Mouse (Mus musculus) gastrocnemius, adult 2 months (tissue): ENCODE results near the gene Rassf5. TPM values are rescaled to one million over a fixed set of nuclear protein-coding genes. Genes with fewer than 3 reads are reported as not detected.
A peak's percentile ranks its signal among the peaks of the same experiment; 100 is the strongest.
"Not testable (repeated sequence)": the region's sequence is repeated elsewhere in the genome, so short reads cannot be mapped to it uniquely, and the experiment has no call there.

Experiments used
- DNase-seq: peaks from one replicate; pipeline ENCODE4 v3.0.0; 2022
- H3K27ac ChIP-seq: fragments of 200-600 bp; 2 replicates; pipeline ENCODE4 v1.8.1; 2022; ENCODE audit warnings: mild to moderate bottlenecking
- H3K4me3 ChIP-seq: fragments of 200-600 bp; 2 replicates; pipeline ENCODE4 v1.8.1; 2022; ENCODE audit warnings: mild to moderate bottlenecking, moderate library complexity
- CTCF ChIP-seq: fragments of 200-600 bp; IDR thresholded peaks from 2 replicates; pipeline ENCODE4 v1.8.1; 2022; ENCODE audit warnings: antibody characterized with exemption, mild to moderate bottlenecking, moderate library complexity
- intact Hi-C: fragments of 180-260 bp; cut with DNase I; formaldehyde crosslinking; loops from one replicate; pipeline ENCODE4 v1.15.1; 2025
- total RNA-seq, 2 experiments: library from RNA; stranded (reverse); gene quantifications; 2 replicates each; pipeline ENCODE4 v1.2.3; 2021

Rassf5 gene
- total RNA-seq, 2 experiments from 2014 or later: 0.71 to 1.1 TPM

GRCm38 (mm10) chr1:131155456-131155855 is 89.6 kb downstream of the Rassf5 start:
- intact Hi-C loops: loop anchor here (2.0 kb wide), 1 partner anchor 39 kb away; no protein-coding TSS in a partner anchor
- TF ChIP-seq CTCF: peak; percentile 83
- DNase-seq: peak; percentile 47
- Histone ChIP-seq H3K4me3 (no peak overlapping the region), H3K27ac (no peak overlapping the region)

- H3K27ac ChIP-seq: peak within 1 kb of the TSS; percentile 88
- intact Hi-C loops: no loop called here
- H3K4me3 ChIP-seq: peak within 1 kb of the TSS; percentile 75
- peak; percentile 92 for DNase-seq
- TF ChIP-seq CTCF: no peak
These were observed 91.9 kb downstream of the Rassf5 start, which contains the start of gene Eif2d for GRCm38 (mm10) chr1:131153018-131153629. Gene Eif2d, plus strand, starts transcription at chr1:131153181.

- intact Hi-C loops: no loop called here
- Histone ChIP-seq H3K27ac (no peak overlapping the region), H3K4me3 (no peak overlapping the region)
- TF ChIP-seq CTCF: no peak
- no peak for DNase-seq
These were observed 95.6 kb downstream of the Rassf5 start for GRCm38 (mm10) chr1:131149496-131149895.

GRCm38 (mm10) chr1:131146181-131146614 is 98.9 kb downstream of the Rassf5 start:
- DNase-seq: no peak
- intact Hi-C loops: no loop called here
- H3K4me3 ChIP-seq: no peak overlapping the region
- no peak overlapping the region for H3K27ac ChIP-seq
- TF ChIP-seq CTCF: no peak

- DNase-seq, H3K4me3 ChIP-seq, H3K27ac ChIP-seq, intact Hi-C loops: not testable (repeated sequence)
These were observed 99.8 kb downstream of the Rassf5 start for GRCm38 (mm10) chr1:131145222-131145621.

GRCm38 (mm10) chr1:131142472-131142871 is 102.6 kb downstream of the Rassf5 start:
- Histone ChIP-seq H3K4me3 (no peak overlapping the region), H3K27ac (no peak overlapping the region)
- intact Hi-C loops: no loop called here
- no peak for DNase-seq
- no peak for TF ChIP-seq CTCF

- Histone ChIP-seq H3K4me3 (no peak overlapping the region), H3K27ac (no peak overlapping the region)
- intact Hi-C loops: no loop called here
- no peak for DNase-seq
- no peak for TF ChIP-seq CTCF
These were observed 103.6 kb downstream of the Rassf5 start for GRCm38 (mm10) chr1:131141449-131141848.

- Histone ChIP-seq H3K4me3 (peak overlapping the region; percentile 89), H3K27ac (peak overlapping the region; percentile 69)
- intact Hi-C loops: loop anchor here (1.0 to 10.0 kb wide), 2 partner anchors 20 to 265 kb away; no protein-coding TSS in a partner anchor
- TF ChIP-seq CTCF: no peak
- no peak for DNase-seq
These were observed 105.7 kb downstream of the Rassf5 start for GRCm38 (mm10) chr1:131139102-131140095.

- Histone ChIP-seq H3K4me3 (peak within 1 kb of the TSS; percentile 89), H3K27ac (peak within 1 kb of the TSS; percentile 69)
- peak; percentile 92 for DNase-seq
- TF ChIP-seq CTCF: peak; percentile 50
- intact Hi-C loops: loop anchor here (1.0 to 10.0 kb wide), 2 partner anchors 19 to 264 kb away; no protein-coding TSS in a partner anchor
These were observed 106.7 kb downstream of the Rassf5 start, which contains the start of gene Dyrk3 for GRCm38 (mm10) chr1:131138191-131139016. Gene Dyrk3, minus strand, starts transcription at chr1:131138340.

GRCm38 (mm10) chr1:131137717-131138118 is 107.3 kb downstream of the Rassf5 start:
- 0 out of 2 replicates have a peak overlapping the region, but pooled peaks have one; percentile 46 for H3K27ac ChIP-seq
- DNase-seq: no peak
- peak overlapping the region; percentile 89 for H3K4me3 ChIP-seq
- TF ChIP-seq CTCF: no peak
- intact Hi-C loops: loop anchor here (10.0 kb wide), 1 partner anchor 263 kb away; no protein-coding TSS in a partner anchor

- TF ChIP-seq CTCF: no peak
- Histone ChIP-seq H3K27ac (no peak overlapping the region), H3K4me3 (no peak overlapping the region)
- no peak for DNase-seq
- intact Hi-C loops: loop anchor here (10.0 kb wide), 1 partner anchor 262 kb away; no protein-coding TSS in a partner anchor
These were observed 107.9 kb downstream of the Rassf5 start for GRCm38 (mm10) chr1:131137111-131137510.
